Mouse (Mus musculus) spleen, postnatal 10 days (tissue): ENCODE results near the gene Disp3.
A peak's percentile ranks its signal among the peaks of the same experiment; 100 is the strongest.

ENCODE experiments used
- DNase-seq, 2 experiments: peaks; one replicate each; pipeline ENCODE4 v3.0.0; 2021 to 2022; ENCODE audit warnings: low spot score in 2 of 2

Gene Disp3

DNA sequence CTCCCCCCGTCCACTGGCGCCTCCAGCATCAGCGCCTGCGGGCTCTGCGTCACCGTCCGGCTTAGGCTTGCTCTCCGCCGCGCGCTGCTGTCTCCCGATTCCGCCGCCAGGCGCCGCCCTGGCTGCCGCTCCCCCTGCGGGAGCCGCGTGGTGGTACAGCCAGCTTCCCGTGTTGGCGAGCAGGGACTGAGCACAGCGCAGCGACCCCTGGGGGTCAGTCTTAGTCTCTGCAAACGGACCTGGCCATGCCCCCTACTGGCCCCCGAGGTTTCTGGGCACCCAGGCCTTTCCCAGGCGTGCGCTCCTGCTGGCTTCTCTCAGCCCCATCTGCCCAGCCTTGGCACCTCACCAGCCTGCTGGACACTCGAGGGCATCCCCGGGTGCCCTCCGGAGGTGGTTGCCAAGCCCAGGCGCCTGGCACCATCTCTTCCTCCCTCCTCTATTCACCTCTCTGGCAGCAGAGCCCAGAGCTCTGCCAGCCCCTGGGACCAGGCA, 337 bp upstream of the Disp3 start:
- peak; percentile 18 to 69 for DNase-seq

DNA sequence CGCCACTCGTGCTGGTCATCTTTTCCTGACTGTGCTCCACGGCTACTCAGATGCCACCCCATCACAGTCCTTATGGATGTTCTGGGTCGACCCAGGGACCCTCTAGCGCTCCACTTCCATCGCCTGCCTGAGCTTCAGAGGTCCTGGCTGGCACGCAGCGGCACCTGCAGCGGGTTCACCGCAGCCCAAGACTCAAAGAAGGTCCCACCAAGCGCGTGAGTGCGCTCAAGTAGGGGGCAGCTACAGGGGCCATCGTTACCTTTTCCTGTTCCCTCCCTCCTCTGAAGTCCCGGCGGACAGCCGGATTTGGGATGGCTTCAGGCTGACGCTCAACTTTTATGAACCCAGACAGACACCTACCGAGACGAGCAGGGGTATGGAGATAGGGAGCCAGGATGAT, 724 bp downstream of the Disp3 start:
- DNase-seq = no peak

DNA sequence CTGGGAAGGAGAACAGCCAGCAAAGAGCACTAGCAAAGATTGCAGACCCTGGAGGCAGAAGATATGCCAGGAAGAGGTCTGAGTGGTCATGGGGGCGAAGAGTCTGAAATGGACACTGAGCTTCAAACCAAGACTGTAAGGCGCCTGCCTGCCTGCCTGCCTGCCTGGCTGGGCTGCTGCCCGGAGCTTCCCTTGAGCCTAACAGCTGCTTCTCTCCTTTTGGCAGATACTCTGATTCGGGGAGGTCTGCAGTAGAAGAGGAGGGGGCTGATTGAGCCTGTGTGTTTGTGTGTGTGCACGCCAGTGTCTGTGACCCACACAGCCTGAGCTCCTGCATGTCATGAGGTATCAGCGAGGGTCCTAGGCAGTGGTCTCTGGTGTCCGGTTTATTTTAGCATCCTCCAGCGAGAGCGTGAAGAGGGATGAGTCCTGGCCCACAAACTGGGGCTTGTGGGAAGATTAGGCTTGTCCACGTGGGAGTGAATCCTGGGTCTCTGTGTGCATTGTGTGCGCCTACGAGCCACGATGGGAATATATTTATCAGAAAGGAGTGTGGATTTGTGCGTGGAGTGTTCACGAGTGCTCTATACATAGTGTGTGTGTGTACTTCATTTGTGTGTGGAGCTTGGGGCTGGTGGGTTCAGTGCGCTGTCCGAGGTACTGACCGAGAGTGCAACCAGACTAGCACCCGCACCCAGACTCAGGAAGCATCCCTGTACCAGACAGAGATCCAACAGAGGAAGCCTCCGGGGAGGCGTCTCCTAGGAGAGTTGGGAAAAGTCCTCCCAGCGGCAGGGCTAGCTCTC, 1.3 kb downstream of the Disp3 start:
- peak in 1 of 2 experiments; percentile 31 for DNase-seq

- no peak for DNase-seq
Measured at GRCm38 (mm10) chr4:148284219-148284618, 3.5 kb downstream of the Disp3 start.

GRCm38 (mm10) chr4:148276816-148277491, 10.8 kb downstream of the Disp3 start:
- DNase-seq = no peak

DNA sequence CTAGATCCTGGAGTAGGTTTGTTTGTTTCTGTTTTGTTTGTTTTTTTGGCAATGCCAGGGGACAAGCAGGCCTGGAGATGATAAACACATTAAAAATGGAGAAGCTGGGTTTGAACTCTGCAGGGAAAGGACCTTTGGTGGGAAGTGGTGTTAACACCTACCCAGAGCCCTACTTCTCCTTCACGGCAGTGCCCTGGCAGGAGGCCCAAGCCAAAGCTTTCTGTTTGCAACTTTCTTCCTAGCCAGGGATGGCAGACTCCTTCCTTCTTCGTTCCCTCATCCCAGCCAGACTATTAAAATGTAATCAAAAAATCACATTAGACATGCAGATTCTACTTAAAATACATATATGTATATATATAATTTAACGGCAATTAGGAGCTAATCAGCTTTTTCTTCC, 13.1 kb downstream of the Disp3 start:
- no peak for DNase-seq

- no peak for DNase-seq
Measured at GRCm38 (mm10) chr4:148273229-148273628, 14.5 kb downstream of the Disp3 start.

DNA sequence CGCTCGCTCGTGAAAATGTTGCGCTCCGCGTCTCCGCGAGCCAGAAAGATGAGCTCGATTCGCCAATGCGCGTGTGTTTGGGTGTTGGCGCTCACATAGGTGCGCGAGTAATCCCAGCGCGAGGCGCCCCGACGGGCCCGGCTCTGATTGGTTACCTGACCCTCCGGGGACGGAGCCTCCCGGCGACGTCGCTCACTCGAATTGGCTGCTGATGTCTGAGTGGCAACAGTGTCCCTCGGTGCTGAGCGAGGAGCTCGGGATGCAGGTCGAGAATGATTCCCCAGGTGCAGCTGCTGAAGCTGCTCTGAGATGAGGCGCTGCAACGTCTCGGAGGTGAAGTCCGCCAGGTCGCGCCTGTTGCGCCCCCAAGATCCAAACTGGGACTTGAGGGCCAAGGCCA, 16.1 kb downstream of the Disp3 start:
- DNase-seq = no peak

- no peak for DNase-seq
Measured at GRCm38 (mm10) chr4:148266973-148267507, 20.7 kb downstream of the Disp3 start.

GRCm38 (mm10) chr4:148259941-148260340, 27.8 kb downstream of the Disp3 start:
- DNase-seq = no peak

GRCm38 (mm10) chr4:148249341-148249740, 38.4 kb downstream of the Disp3 start:
- peak; percentile 20 to 73 for DNase-seq

GRCm38 (mm10) chr4:148240387-148240786, 47.4 kb downstream of the Disp3 start:
- DNase-seq = no peak

DNA sequence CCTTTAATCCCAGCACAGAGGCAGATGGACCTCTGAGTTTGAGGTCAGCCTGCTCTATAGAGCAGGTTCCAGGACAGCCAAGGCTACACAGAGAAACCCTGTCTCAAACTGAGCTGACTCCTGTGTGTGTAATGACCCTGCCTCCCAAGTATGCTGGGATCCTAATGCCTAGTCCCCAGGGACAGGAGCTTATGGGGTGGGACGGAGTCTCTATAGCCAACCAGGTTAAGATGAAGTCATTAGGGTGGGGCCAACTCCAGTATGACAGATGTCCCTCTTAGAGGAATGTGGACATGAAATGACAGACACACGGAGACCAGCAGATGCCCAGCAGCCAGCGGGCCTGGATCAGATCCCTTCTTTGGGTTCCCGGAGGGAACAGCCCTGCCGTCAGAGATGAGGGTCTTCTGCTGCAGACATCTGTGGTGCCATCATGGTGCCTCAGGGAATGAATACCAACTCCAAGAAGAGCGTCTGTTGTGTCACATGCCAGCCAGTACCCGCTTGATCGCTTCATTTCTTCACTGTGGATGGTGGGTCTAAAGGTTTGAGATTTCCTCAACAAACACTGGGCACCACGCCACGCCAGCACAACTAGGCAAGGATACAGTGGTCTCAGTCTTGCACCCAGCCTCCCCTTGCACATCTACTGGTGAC, 48.2 kb downstream of the Disp3 start:
- no peak for DNase-seq

- no peak for DNase-seq
Measured at GRCm38 (mm10) chr4:148238919-148239318, 48.8 kb downstream of the Disp3 start.

GRCm38 (mm10) chr4:148238218-148238617, 49.5 kb downstream of the Disp3 start:
- no peak for DNase-seq

- no peak for DNase-seq
Measured at GRCm38 (mm10) chr4:148236664-148237063, 51.1 kb downstream of the Disp3 start.

GRCm38 (mm10) chr4:148233061-148233460, 54.7 kb downstream of the Disp3 start:
- DNase-seq = no peak

DNA sequence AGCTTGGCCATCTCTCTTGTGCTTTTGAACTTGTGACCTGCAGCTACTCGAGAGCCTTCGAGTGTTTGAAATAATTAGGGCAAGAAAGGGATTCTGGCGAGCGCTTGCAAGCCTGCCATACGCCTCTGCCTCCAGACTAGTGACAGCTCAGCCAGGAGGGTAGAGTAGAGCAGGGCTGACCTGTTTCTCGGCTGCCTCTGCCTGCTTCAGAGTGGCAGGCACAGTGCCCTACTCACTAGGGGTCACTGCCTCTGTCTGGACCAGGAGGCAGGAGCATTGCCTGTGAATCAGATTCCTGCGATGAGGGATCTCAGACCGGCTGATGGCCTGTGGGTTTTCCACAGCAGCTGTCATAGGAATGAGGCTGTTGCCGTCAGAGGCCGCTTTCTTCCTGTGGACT, 55.1 kb downstream of the Disp3 start:
- no peak for DNase-seq

GRCm38 (mm10) chr4:148232124-148232523, 55.6 kb downstream of the Disp3 start:
- DNase-seq = no peak

GRCm38 (mm10) chr4:148229646-148230045, 58.1 kb downstream of the Disp3 start:
- peak in 1 of 2 experiments; percentile 69 for DNase-seq

GRCm38 (mm10) chr4:148222983-148223382, 64.8 kb downstream of the Disp3 start:
- no peak for DNase-seq

- no peak for DNase-seq
Measured at GRCm38 (mm10) chr4:148220656-148221055, 67.1 kb downstream of the Disp3 start.
